Mouse (Mus musculus): ENCODE data around the gene Nrxn3. TPM values are rescaled to one million over a fixed set of nuclear protein-coding genes. Genes with fewer than 3 reads are reported as not detected.

The Nrxn3 gene
- polyA plus RNA-seq, 1 experiment = 3.0 TPM

DNA sequence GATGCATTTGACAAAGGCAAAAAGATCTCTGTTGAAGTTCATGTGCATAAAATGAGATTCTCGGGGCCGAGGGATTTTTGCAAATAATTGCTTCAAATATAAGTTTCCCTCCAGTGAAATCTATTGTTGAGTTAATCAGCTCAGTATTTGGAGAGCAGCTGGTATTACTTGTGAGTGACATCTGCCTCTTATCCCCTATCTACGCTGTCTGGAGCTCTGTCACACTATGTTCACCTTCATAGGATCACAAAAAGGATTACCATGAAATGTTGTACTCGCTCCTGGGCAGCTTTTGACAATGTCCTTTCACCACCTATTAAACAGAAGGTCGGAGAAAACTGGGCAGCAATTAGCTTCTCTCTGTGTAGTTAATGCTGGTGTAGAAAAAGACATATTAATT, 1259.8 kb downstream of the Nrxn3 start:
- Histone ChIP-seq H3ac (ENCODE audit: control insufficient read depth, insufficient read length) (no peak overlapping the region), H3K27me3 (ENCODE audit: control insufficient read depth, insufficient read depth, insufficient read length) (no peaks in the 10 kb centered on the region), H3K4me2 (ENCODE audit: low read depth) (no peak overlapping the region), H3K36me3 (ENCODE audit: control insufficient read depth, insufficient read depth) (no peaks in the 10 kb centered on the region), H3K79me2 (ENCODE audit: control insufficient read depth, insufficient read depth) (no peaks in the 10 kb centered on the region), H3K4me3 (no peak overlapping the region)
- no peak for TF ChIP-seq SRF (IDR thresholded peaks at IDR 0.05; ENCODE audit: control insufficient read depth, insufficient read length, low read depth)
- TF ChIP-seq MYOD1 (IDR thresholded peaks at IDR 0.05; ENCODE audit: control insufficient read depth in 1 of 3, insufficient read length in 2 of 3, low read depth in 2 of 3) = no peak
- TF ChIP-seq TCF3 (IDR thresholded peaks at IDR 0.05; ENCODE audit: insufficient read length, low read depth) = no peak
- TF ChIP-seq E2F4 (IDR thresholded peaks at IDR 0.05; ENCODE audit: insufficient read depth) = no peak
- no peak for TF ChIP-seq CEBPB (IDR thresholded peaks at IDR 0.05; ENCODE audit: insufficient read depth, poor library complexity, severe bottlenecking)
- TF ChIP-seq MAX (IDR thresholded peaks at IDR 0.05; ENCODE audit: low read depth) = no peak
- TF ChIP-seq POLR2A (IDR thresholded peaks at IDR 0.05; ENCODE audit: insufficient read length, low read depth) = no peak
- no peak for TF ChIP-seq REST (IDR thresholded peaks at IDR 0.05; ENCODE audit: insufficient read depth, insufficient read length)
- no peak for TF ChIP-seq POLR2AphosphoS2 (IDR thresholded peaks at IDR 0.05; ENCODE audit: insufficient read length, low read depth)
- TF ChIP-seq USF1 (IDR thresholded peaks at IDR 0.05; ENCODE audit: low read depth) = no peak
- no peak for TF ChIP-seq TCF12 (IDR thresholded peaks at IDR 0.05; ENCODE audit: insufficient read depth, poor library complexity, severe bottlenecking)
- TF ChIP-seq MYOG (IDR thresholded peaks at IDR 0.05; ENCODE audit: control insufficient read depth in 1 of 3, insufficient read depth in 1 of 3, insufficient read length in 2 of 3, low read depth in 2 of 3) = no peak

DNA sequence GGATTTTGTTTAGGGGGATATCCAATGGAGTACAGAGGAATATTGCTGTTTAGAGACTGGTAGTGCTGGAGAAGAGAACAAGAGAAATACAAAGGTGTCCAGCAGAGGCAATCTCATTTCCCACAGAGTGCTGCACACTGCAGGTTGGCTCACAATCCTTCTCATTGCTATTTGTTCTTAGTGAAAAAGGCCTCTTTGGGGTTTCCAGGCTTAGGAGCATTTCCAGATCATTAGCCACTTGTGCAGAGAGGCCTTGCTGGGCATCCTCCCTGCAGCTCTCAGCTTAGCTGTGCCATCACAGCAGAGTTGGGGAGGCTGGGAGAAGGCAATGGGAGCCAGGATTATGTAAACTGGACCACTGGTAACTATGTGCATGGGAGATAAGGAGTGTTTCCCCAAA, 1260.7 kb downstream of the Nrxn3 start:
- TF ChIP-seq MYOG (IDR thresholded peaks at IDR 0.05; ENCODE audit: control insufficient read depth in 1 of 3, insufficient read depth in 1 of 3, insufficient read length in 2 of 3, low read depth in 2 of 3) = no peak
- no peak for TF ChIP-seq REST (IDR thresholded peaks at IDR 0.05; ENCODE audit: insufficient read depth, insufficient read length)

DNA sequence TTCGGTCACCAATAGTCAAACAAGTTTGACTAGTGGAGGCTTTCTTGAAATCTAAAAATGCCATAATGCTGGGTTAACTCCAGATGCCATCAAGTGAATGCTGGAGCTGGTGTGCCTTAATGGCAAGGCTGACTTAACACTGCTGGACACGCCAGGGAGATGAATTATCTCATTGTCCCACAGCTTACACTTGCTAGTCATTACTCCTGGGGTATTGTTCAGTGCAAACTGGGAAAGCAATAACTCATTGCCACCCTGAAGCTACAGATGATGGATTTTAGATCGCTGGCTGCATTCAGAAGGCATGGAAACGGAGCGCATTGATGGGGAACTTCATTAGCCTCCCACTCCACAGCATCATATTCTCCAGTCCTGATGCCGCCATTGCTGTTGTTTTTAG, 1263.5 kb downstream of the Nrxn3 start:
- Histone ChIP-seq H3K36me3 (ENCODE audit: control insufficient read depth, insufficient read depth) (no peaks in the 10 kb centered on the region), H3ac (ENCODE audit: control insufficient read depth, insufficient read length) (no peak overlapping the region), H3K27me3 (ENCODE audit: control insufficient read depth, insufficient read depth, insufficient read length) (no peaks in the 10 kb centered on the region), H3K4me3 (no peak overlapping the region), H3K4me2 (ENCODE audit: low read depth) (no peak overlapping the region), H3K79me2 (ENCODE audit: control insufficient read depth, insufficient read depth) (no peaks in the 10 kb centered on the region)
- TF ChIP-seq TCF3 (IDR thresholded peaks at IDR 0.05; ENCODE audit: insufficient read length, low read depth) (no peak), POLR2AphosphoS2 (IDR thresholded peaks at IDR 0.05; ENCODE audit: insufficient read length, low read depth) (no peak), MYOG (IDR thresholded peaks at IDR 0.05; ENCODE audit: control insufficient read depth in 1 of 3, insufficient read depth in 1 of 3, insufficient read length in 2 of 3, low read depth in 2 of 3) (no peak), TCF12 (IDR thresholded peaks at IDR 0.05; ENCODE audit: insufficient read depth, poor library complexity, severe bottlenecking) (no peak), REST (IDR thresholded peaks at IDR 0.05; ENCODE audit: insufficient read depth, insufficient read length) (no peak)

More for the DNA sequence above, 1260.7 kb downstream of the Nrxn3 start:
- Histone ChIP-seq H3ac (ENCODE audit: control insufficient read depth, insufficient read length) (no peak overlapping the region), H3K27me3 (ENCODE audit: control insufficient read depth, insufficient read depth, insufficient read length) (no peaks in the 10 kb centered on the region), H3K4me2 (ENCODE audit: low read depth) (no peak overlapping the region), H3K4me3 (no peak overlapping the region), H3K36me3 (ENCODE audit: control insufficient read depth, insufficient read depth) (no peaks in the 10 kb centered on the region), H3K79me2 (ENCODE audit: control insufficient read depth, insufficient read depth) (no peaks in the 10 kb centered on the region)

DNA sequence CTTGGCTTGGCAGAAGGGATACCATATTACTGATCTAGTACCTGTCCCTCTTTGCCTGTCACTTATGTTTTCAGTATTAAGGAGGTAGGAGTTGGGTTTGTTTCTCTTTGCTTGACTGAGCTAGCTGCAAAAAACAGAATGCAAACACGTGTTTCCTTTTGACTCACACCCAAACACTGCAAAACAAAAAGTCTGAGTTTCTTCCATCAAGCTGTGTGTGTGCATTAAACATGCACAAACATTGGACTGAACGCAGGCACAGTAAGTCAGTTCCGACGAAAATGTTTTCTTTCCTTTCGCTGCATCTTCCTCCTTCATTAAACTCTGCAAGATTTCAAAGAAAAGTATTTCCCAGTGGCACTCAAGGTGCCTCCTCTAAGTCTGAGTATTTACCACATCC, 1270.6 kb downstream of the Nrxn3 start:
- Histone ChIP-seq H3ac (ENCODE audit: control insufficient read depth, insufficient read length) (no peak overlapping the region), H3K4me3 (no peak overlapping the region), H3K27me3 (ENCODE audit: control insufficient read depth, insufficient read depth, insufficient read length) (no peaks in the 10 kb centered on the region), H3K4me2 (ENCODE audit: low read depth) (no peak overlapping the region), H3K79me2 (ENCODE audit: control insufficient read depth, insufficient read depth) (no peaks in the 10 kb centered on the region), H3K36me3 (ENCODE audit: control insufficient read depth, insufficient read depth) (no peaks in the 10 kb centered on the region)
- TF ChIP-seq E2F4 (IDR thresholded peaks at IDR 0.05; ENCODE audit: insufficient read depth) (no peak), REST (IDR thresholded peaks at IDR 0.05; ENCODE audit: insufficient read depth, insufficient read length) (no peak), MYOG (IDR thresholded peaks at IDR 0.05; ENCODE audit: control insufficient read depth in 1 of 3, insufficient read depth in 1 of 3, insufficient read length in 2 of 3, low read depth in 2 of 3) (no peak), SRF (IDR thresholded peaks at IDR 0.05; ENCODE audit: control insufficient read depth, insufficient read length, low read depth) (no peak), TCF3 (IDR thresholded peaks at IDR 0.05; ENCODE audit: insufficient read length, low read depth) (no peak), MAX (IDR thresholded peaks at IDR 0.05; ENCODE audit: low read depth) (no peak), MYOD1 (IDR thresholded peaks at IDR 0.05; ENCODE audit: control insufficient read depth in 1 of 3, insufficient read length in 2 of 3, low read depth in 2 of 3) (no peak), CEBPB (IDR thresholded peaks at IDR 0.05; ENCODE audit: insufficient read depth, poor library complexity, severe bottlenecking) (no peak), USF1 (IDR thresholded peaks at IDR 0.05; ENCODE audit: low read depth) (no peak), TCF12 (IDR thresholded peaks at IDR 0.05; ENCODE audit: insufficient read depth, poor library complexity, severe bottlenecking) (no peak)

DNA sequence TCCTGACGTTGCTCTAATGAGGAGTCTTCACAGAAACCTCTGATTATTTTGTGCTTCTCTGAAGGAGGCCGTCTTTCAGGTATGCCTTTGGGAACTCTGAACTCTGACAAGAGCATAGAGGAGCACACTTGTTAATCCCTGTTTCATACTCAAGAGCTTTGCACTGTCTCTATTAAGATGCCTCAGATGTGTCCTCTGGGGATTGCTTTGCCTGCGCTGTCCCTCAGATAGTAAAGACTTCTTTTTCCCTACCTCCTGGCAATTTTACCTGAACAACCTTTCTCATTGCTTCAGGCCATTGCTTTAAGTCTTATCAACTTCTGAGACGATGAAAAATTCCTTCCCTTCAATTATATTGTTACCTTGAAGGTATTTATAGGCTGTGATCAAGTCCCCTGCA, 1272.7 kb downstream of the Nrxn3 start:
- no peak for TF ChIP-seq POLR2A (IDR thresholded peaks at IDR 0.05; ENCODE audit: insufficient read length, low read depth)
- TF ChIP-seq SRF (IDR thresholded peaks at IDR 0.05; ENCODE audit: control insufficient read depth, insufficient read length, low read depth) = no peak
- TF ChIP-seq TCF12 (IDR thresholded peaks at IDR 0.05; ENCODE audit: insufficient read depth, poor library complexity, severe bottlenecking) = no peak
- no peak for TF ChIP-seq TCF3 (IDR thresholded peaks at IDR 0.05; ENCODE audit: insufficient read length, low read depth)
- no peak for TF ChIP-seq USF1 (IDR thresholded peaks at IDR 0.05; ENCODE audit: low read depth)

More for the DNA sequence above, 1272.7 kb downstream of the Nrxn3 start:
- H3K4me3 ChIP-seq = no peak overlapping the region
- no peak overlapping the region for H3ac ChIP-seq (ENCODE audit: control insufficient read depth, insufficient read length)
- no peaks in the 10 kb centered on the region for H3K27me3 ChIP-seq (ENCODE audit: control insufficient read depth, insufficient read depth, insufficient read length)
- no peaks in the 10 kb centered on the region for H3K79me2 ChIP-seq (ENCODE audit: control insufficient read depth, insufficient read depth)
- no peaks in the 10 kb centered on the region for H3K36me3 ChIP-seq (ENCODE audit: control insufficient read depth, insufficient read depth)
- H3K4me2 ChIP-seq (ENCODE audit: low read depth) = no peak overlapping the region
